Mouse (Mus musculus): ENCODE data around the gene Cd4. TPM values are rescaled to one million over a fixed set of nuclear protein-coding genes. Genes with fewer than 3 reads are reported as not detected.
A peak's percentile ranks its signal among the peaks of the same experiment; 100 is the strongest.

The Cd4 gene
- polyA plus RNA-seq, 1 experiment: 682 TPM

DNA sequence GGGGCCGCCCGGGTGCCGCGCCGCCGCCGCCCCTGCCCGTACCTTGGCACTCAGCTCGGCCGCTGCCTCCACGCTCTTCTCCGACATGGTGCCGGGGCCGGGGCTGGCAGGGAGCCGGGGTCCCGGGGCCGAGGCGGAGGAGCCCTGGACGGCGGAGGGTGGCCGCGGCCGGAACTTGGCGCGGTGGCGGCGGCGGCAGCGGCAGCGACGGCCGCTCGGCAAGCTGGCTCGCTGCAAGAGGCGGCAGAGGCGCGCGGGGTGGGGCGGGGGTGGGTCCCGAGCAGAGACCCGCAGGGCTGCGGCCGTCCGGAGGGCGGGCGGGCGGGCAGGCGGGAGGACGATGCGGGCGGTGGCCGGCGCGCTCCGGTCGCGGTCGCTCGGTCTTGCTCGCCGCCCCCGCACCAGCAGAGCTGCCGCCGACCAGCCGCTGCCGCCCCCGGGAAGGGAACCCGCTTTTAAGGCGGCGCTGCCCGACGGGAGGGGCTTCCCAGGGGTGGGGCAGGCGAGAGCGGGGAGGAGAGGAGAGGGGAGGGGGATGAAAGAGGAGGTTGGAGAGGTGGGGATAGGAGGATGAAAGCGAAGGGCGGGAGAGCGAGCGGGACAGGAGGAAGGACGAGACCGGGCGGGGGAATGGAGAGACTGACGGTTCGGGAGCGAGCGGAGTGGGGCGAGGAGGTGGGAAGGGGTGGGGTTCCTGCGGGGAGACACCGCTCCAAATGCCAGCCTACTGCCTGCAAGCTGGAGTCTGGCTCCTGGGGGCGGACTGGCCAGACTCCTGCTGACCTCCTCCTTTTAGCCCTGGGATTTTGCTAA lies 29.7 kb upstream of the Cd4 start:
- Histone ChIP-seq H3K4me1 (ENCODE audit: control insufficient read depth, insufficient read depth, low read length) (peaks cover 45% of the 10 kb centered on the region), H3K27ac (ENCODE audit: insufficient read depth, low read depth, low read length) (peak overlapping the region; percentile 100), H3K4me3 (ENCODE audit: insufficient read depth, low read depth, low read length) (peak overlapping the region; percentile 98)
- WGBS: under 1% methylated on average over 66 of the region's 89 CpGs
- TF ChIP-seq POLR2A (IDR thresholded peaks at IDR 0.05; ENCODE audit: insufficient read depth, low read depth, low read length) (peak; percentile 84; the same call in 1 of the 2 replicates), CTCF (IDR thresholded peaks at IDR 0.05; ENCODE audit: insufficient read depth, low read depth, low read length) (no peak)

DNA sequence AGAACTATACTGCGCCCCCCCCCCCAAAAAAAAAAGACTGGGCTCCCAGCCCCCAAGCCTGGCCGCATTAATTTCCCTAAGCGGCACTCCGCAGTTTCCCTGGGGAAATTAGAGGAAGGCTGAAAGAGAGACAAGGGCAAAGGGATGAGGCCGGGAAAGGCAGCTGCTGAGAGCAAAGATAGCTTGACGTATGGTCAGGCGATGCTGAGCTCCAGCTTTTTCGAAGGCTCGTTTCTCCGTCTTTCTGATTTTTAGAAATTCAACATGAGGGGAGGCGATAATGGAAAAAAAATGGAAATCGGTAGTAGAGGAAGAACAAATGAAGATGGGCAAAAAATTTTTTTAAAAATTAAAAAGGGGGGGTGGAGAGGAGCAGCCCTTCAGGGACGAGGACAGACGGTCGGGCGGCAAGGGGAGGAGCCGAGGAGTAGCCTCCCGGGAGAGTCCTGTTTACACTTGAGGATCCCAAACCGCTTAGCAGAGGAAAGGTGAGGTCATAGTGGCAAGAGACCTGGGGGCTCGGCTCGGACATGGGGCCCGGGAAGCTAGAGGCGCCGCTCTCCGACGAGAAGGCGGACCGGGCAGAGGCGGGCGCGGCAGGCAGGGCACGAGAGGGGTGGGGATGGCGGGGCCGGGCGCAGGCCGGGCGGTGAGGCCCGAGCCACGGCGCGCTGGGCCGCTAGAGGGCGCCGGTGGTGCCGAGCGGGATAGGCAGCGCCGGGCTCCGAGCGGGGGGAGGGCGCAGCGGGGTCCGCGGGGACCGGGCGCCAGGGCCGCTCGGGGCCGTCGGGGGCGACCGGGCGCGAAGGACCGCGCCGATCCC lies 28.9 kb upstream of the Cd4 start:
- Histone ChIP-seq H3K4me1 (ENCODE audit: control insufficient read depth, insufficient read depth, low read length) (peaks cover 45% of the 10 kb centered on the region), H3K4me3 (ENCODE audit: insufficient read depth, low read depth, low read length) (peak overlapping the region; percentile 98), H3K27ac (ENCODE audit: insufficient read depth, low read depth, low read length) (peak overlapping the region; percentile 94)
- no peak for TF ChIP-seq POLR2A (IDR thresholded peaks at IDR 0.05; ENCODE audit: insufficient read depth, low read depth, low read length)
- TF ChIP-seq CTCF (IDR thresholded peaks at IDR 0.05; ENCODE audit: insufficient read depth, low read depth, low read length): peak; percentile 83
- under 1% methylated on average over 64 of the region's 67 CpGs for WGBS

GRCm38 (mm10) chr6:124915942-124916694 lies 28.1 kb upstream of the Cd4 start:
- H3K4me3 ChIP-seq (ENCODE audit: insufficient read depth, low read depth, low read length): peak overlapping the region; percentile 98
- H3K27ac ChIP-seq (ENCODE audit: insufficient read depth, low read depth, low read length): peak overlapping the region; percentile 93
- H3K4me1 ChIP-seq (ENCODE audit: control insufficient read depth, insufficient read depth, low read length): peaks cover 47% of the 10 kb centered on the region
- TF ChIP-seq POLR2A (IDR thresholded peaks at IDR 0.05; ENCODE audit: insufficient read depth, low read depth, low read length) (no peak), CTCF (IDR thresholded peaks at IDR 0.05; ENCODE audit: insufficient read depth, low read depth, low read length) (no peak)
- WGBS: under 1% methylated on average over 12 of the region's 12 CpGs

- WGBS: 9% methylated on average over 22 of the region's 22 CpGs
- H3K4me1 ChIP-seq (ENCODE audit: control insufficient read depth, insufficient read depth, low read length): peaks cover 47% of the 10 kb centered on the region
- peak overlapping the region; percentile 93; the same call in 1 of the 2 replicates for H3K27ac ChIP-seq (ENCODE audit: insufficient read depth, low read depth, low read length)
- peak overlapping the region; percentile 98 for H3K4me3 ChIP-seq (ENCODE audit: insufficient read depth, low read depth, low read length)
- TF ChIP-seq POLR2A (IDR thresholded peaks at IDR 0.05; ENCODE audit: insufficient read depth, low read depth, low read length) (no peak), CTCF (IDR thresholded peaks at IDR 0.05; ENCODE audit: insufficient read depth, low read depth, low read length) (no peak)
Measured at GRCm38 (mm10) chr6:124915160-124915941, 27.3 kb upstream of the Cd4 start.

DNA sequence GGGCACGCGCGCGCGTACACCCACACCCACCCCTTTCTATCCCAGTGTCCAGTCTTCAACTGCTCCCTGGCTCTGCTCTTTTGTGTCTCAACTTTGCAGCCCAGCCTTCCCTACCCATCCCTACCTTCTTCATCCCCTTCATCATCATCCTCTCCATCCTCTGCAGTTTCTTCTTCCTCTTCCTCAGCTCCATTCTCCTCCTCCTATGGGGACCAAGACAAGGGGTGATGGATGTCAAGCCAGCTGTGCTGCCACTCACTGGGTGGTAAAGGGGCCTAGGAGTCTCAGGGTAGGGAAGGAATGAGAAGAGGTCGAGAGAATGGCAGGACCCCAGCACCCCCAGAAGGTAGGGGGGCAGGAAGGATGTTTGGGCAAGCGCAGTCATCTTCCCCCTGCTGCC lies 26.5 kb upstream of the Cd4 start:
- Histone ChIP-seq H3K4me1 (ENCODE audit: control insufficient read depth, insufficient read depth, low read length) (peaks cover 49% of the 10 kb centered on the region), H3K4me3 (ENCODE audit: insufficient read depth, low read depth, low read length) (no peak overlapping the region), H3K27ac (ENCODE audit: insufficient read depth, low read depth, low read length) (no peak overlapping the region)
- WGBS: 84% methylated on average over 7 of the region's 7 CpGs
- no peak for TF ChIP-seq POLR2A (IDR thresholded peaks at IDR 0.05; ENCODE audit: insufficient read depth, low read depth, low read length)
- TF ChIP-seq CTCF (IDR thresholded peaks at IDR 0.05; ENCODE audit: insufficient read depth, low read depth, low read length): no peak

- Histone ChIP-seq H3K4me3 (ENCODE audit: insufficient read depth, low read depth, low read length) (no peak overlapping the region), H3K27ac (ENCODE audit: insufficient read depth, low read depth, low read length) (no peak overlapping the region), H3K4me1 (ENCODE audit: control insufficient read depth, insufficient read depth, low read length) (peaks cover 49% of the 10 kb centered on the region)
- WGBS: 72% methylated on average over 14 of the region's 14 CpGs
- TF ChIP-seq POLR2A (IDR thresholded peaks at IDR 0.05; ENCODE audit: insufficient read depth, low read depth, low read length) (no peak), CTCF (IDR thresholded peaks at IDR 0.05; ENCODE audit: insufficient read depth, low read depth, low read length) (no peak)
Measured at GRCm38 (mm10) chr6:124913721-124914285, 25.8 kb upstream of the Cd4 start.

DNA sequence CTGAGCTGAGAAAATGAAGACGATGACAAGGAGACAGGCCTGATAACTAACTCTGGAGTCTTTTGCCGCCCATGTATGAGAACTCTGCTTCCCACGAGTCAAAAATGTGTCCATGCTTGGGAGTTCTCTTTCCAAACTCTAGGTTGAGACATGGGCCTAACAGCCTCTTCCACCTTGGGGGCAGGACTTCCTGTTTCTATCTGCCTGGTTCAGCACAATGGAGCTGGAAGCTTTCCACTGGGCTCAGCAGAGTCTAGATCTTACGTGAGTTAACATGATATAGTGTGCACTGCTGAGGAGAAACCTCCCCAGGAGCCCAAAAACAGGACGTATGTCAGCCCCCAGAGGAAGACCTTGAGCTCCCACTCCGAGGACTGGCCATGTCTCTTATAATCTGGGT lies 25.2 kb upstream of the Cd4 start:
- Histone ChIP-seq H3K4me1 (ENCODE audit: control insufficient read depth, insufficient read depth, low read length) (peaks cover 47% of the 10 kb centered on the region), H3K4me3 (ENCODE audit: insufficient read depth, low read depth, low read length) (no peak overlapping the region), H3K27ac (ENCODE audit: insufficient read depth, low read depth, low read length) (no peak overlapping the region)
- WGBS: 55% methylated on average over 6 of the region's 6 CpGs
- TF ChIP-seq CTCF (IDR thresholded peaks at IDR 0.05; ENCODE audit: insufficient read depth, low read depth, low read length) (no peak), POLR2A (IDR thresholded peaks at IDR 0.05; ENCODE audit: insufficient read depth, low read depth, low read length) (no peak)
